17 mouse cellular contexts compared by ENCODE assay signal in the genomic region with DNA sequence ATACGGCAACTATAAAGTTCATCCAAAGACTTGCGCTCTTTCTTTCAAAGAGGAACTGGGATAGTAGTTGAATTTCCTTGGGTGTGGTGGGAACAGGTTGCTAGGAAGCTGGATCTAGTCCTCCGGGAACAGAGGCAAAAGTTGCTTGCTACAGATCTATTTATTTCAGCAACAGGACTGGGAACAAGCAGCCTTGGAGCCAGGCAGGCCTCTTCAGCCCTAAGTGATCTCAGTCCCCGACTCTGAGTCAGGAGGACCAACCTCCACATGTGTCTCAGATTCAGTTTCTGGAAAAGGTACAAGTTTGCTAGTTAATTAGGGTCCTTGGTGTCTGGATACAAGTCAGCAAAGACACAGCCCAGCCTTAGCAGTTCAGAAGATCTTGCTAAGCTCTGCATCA.
DNase-seq lines count a peak whose midpoint lies in the region; ATAC-seq lines count a peak whose summit lies in the region.
"Had no signal": no experiment of that assay in that cellular context is flagged by ENCODE, and none has a peak within 500 bp of the region (broad histone marks: within the 10 kb centered on the region; RNA-seq: fewer than 3 reads in every experiment).

No protein-coding gene starts in this region.

- H3K4me1 ChIP-seq in heart, embryonic 12.5 days (replicated peaks), result peaks cover 7% of the 10 kb centered on the region
- H3K4me1 ChIP-seq in forebrain, embryonic 13.5 days, result peaks cover 6% of the 10 kb centered on the region
- H3K4me1 ChIP-seq: liver, embryonic 12.5 days had no signal

- ATAC-seq in heart, embryonic 12.5 days (ENCODE audit: insufficient number of reproducible peaks, low FRiP score), result no peak
- ATAC-seq in forebrain, embryonic 13.5 days, result no peak
- ATAC-seq: liver, embryonic 12.5 days; midbrain, embryonic 13.5 days had no signal

- DNase-seq in heart, adult 8-10 months (ENCODE audit: low spot score), result peak; percentile 15
- DNase-seq in urinary bladder, postnatal 14 days (ENCODE audit: low spot score), result peak; percentile 7
- DNase-seq in urinary bladder, postnatal 10 days (ENCODE audit: low spot score), result no peak
- DNase-seq in gastrocnemius, postnatal 10 days, result peak; percentile 5
- DNase-seq in right cerebral cortex, postnatal 25 days, result no peak
- DNase-seq in cerebellum, postnatal 14 days, result no peak
- DNase-seq: adrenal gland, adult 8-10 months; cerebellum, adult 8-10 months; kidney, adult 11 months; kidney, postnatal 36 days had no signal

- H3K9me3 ChIP-seq in heart, embryonic 12.5 days (replicated peaks), result no peaks in the 10 kb centered on the region
- H3K9me3 ChIP-seq in forebrain, embryonic 13.5 days (replicated peaks), result no peaks in the 10 kb centered on the region
- H3K9me3 ChIP-seq: heart, embryonic 15.5 days; liver, embryonic 12.5 days; midbrain, embryonic 13.5 days had no signal

- no peaks in the 10 kb centered on the region for H3K36me3 ChIP-seq in heart, embryonic 12.5 days
- H3K36me3 ChIP-seq in forebrain, embryonic 13.5 days (ENCODE audit: poor library complexity, severe bottlenecking), result no peaks in the 10 kb centered on the region
- H3K36me3 ChIP-seq: heart, embryonic 15.5 days; liver, embryonic 12.5 days; midbrain, embryonic 13.5 days had no signal

- H3K9ac ChIP-seq in heart, embryonic 12.5 days, result no peak overlapping the region
- no peak overlapping the region for H3K9ac ChIP-seq in forebrain, embryonic 13.5 days
- H3K9ac ChIP-seq: heart, embryonic 15.5 days; liver, embryonic 12.5 days; lung, embryonic 14.5 days; midbrain, embryonic 13.5 days had no signal

- no peak overlapping the region for H3K4me3 ChIP-seq in heart, embryonic 12.5 days
- no peak overlapping the region for H3K4me3 ChIP-seq in forebrain, embryonic 13.5 days
- H3K4me3 ChIP-seq: heart, embryonic 15.5 days; liver, embryonic 12.5 days; midbrain, embryonic 13.5 days; myocyte had no signal

- no peaks in the 10 kb centered on the region for H3K27me3 ChIP-seq in heart, embryonic 12.5 days (replicated peaks)
- H3K27me3 ChIP-seq in forebrain, embryonic 13.5 days, result peaks cover 24% of the 10 kb centered on the region

- H3K27ac ChIP-seq in heart, embryonic 12.5 days (ENCODE audit: poor library complexity, severe bottlenecking), result no peak overlapping the region
- no peak overlapping the region for H3K27ac ChIP-seq in forebrain, embryonic 13.5 days
- H3K27ac ChIP-seq: heart, embryonic 15.5 days; liver, embryonic 12.5 days; midbrain, embryonic 13.5 days had no signal

- 64% methylated on average over 4 of the region's 4 CpGs for WGBS in heart, embryonic 12.5 days
- WGBS in forebrain, embryonic 13.5 days, result 91% methylated on average over 4 of the region's 4 CpGs

- H3K4me2 ChIP-seq in heart, embryonic 12.5 days, result no peak overlapping the region
- H3K4me2 ChIP-seq in forebrain, embryonic 13.5 days, result no peak overlapping the region
- H3K4me2 ChIP-seq: heart, embryonic 15.5 days; liver, embryonic 12.5 days; lung, embryonic 14.5 days; midbrain, embryonic 13.5 days had no signal

Comparison
In these comparisons a context has a peak if more than half of its experiments do, and no peak if none do; other contexts are left out.
1. DNase-seq: peak in heart, adult 8-10 months (single experiment), urinary bladder, postnatal 14 days (single experiment) and gastrocnemius, postnatal 10 days (single experiment); none in urinary bladder, postnatal 10 days (single experiment), right cerebral cortex, postnatal 25 days (single experiment) and cerebellum, postnatal 14 days (0 of 2).